ENCODE assay signal across 8 mouse cellular contexts in the genomic region with DNA sequence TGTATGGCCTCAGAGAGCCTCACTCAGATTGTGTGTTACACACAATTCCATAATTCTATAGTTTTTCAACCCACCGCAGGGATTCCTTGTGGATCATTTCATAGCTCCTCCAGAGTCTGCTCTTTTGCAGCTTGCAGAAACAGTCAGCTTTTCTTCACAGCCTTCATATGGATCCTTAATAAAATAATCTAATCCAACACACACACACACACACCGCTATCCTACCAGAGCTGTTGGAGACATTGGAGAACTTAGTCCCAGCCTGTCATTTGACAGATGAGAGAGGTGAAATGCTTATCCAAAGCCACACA.
DNase-seq lines count a peak whose midpoint lies in the region; ATAC-seq lines count a peak whose summit lies in the region.

No protein-coding gene starts in this region.

- 79% methylated on average over 2 of the region's 2 CpGs for WGBS in kidney, embryonic 16.5 days
- 54% methylated on average over 2 of the region's 2 CpGs for WGBS in embryonic facial prominence, embryonic 15.5 days
- WGBS in hindbrain, embryonic 15.5 days = 42% methylated on average over 2 of the region's 2 CpGs
- WGBS in neural tube, embryonic 13.5 days = 54% methylated on average over 2 of the region's 2 CpGs

- H3K4me3 ChIP-seq in kidney, embryonic 16.5 days (ENCODE audit: low read length) = no peak overlapping the region
- H3K4me3 ChIP-seq in embryonic facial prominence, embryonic 15.5 days (replicated peaks) = peak overlapping the region; percentile 49; the same call in 1 of the 2 replicates
- H3K4me3 ChIP-seq in hindbrain, embryonic 15.5 days = no peak overlapping the region
- H3K4me3 ChIP-seq in neural tube, embryonic 13.5 days = 0 out of 2 replicates have a peak overlapping the region, but pooled peaks have one; percentile 44

- H3K27me3 ChIP-seq in kidney, embryonic 16.5 days (ENCODE audit: insufficient read depth, low read length) = no peaks in the 10 kb centered on the region; the same call in 1 of the 2 replicates
- H3K27me3 ChIP-seq in embryonic facial prominence, embryonic 15.5 days = no peaks in the 10 kb centered on the region
- no peaks in the 10 kb centered on the region for H3K27me3 ChIP-seq in hindbrain, embryonic 15.5 days
- no peaks in the 10 kb centered on the region for H3K27me3 ChIP-seq in neural tube, embryonic 13.5 days

- H3K4me1 ChIP-seq in kidney, embryonic 16.5 days (ENCODE audit: insufficient read depth, low read length) = peaks cover 40% of the 10 kb centered on the region
- H3K4me1 ChIP-seq in embryonic facial prominence, embryonic 15.5 days = peaks cover 28% of the 10 kb centered on the region
- peaks cover 17% of the 10 kb centered on the region for H3K4me1 ChIP-seq in hindbrain, embryonic 15.5 days (replicated peaks)
- peaks cover 26% of the 10 kb centered on the region for H3K4me1 ChIP-seq in neural tube, embryonic 13.5 days (replicated peaks)

- H3K9me3 ChIP-seq in kidney, embryonic 16.5 days (ENCODE audit: low read length) = no peaks in the 10 kb centered on the region
- H3K9me3 ChIP-seq in embryonic facial prominence, embryonic 15.5 days (replicated peaks) = no peaks in the 10 kb centered on the region
- no peaks in the 10 kb centered on the region for H3K9me3 ChIP-seq in hindbrain, embryonic 15.5 days
- no peaks in the 10 kb centered on the region for H3K9me3 ChIP-seq in neural tube, embryonic 13.5 days

- H3K36me3 ChIP-seq in kidney, embryonic 16.5 days (ENCODE audit: insufficient read depth, low read length) = no peaks in the 10 kb centered on the region
- H3K36me3 ChIP-seq in embryonic facial prominence, embryonic 15.5 days = no peaks in the 10 kb centered on the region
- H3K36me3 ChIP-seq in hindbrain, embryonic 15.5 days = no peaks in the 10 kb centered on the region
- no peaks in the 10 kb centered on the region for H3K36me3 ChIP-seq in neural tube, embryonic 13.5 days

- H3K27ac ChIP-seq in kidney, embryonic 16.5 days (ENCODE audit: low read length) = peak overlapping the region; percentile 73; the same call in 1 of the 2 replicates
- peak overlapping the region; percentile 28; the same call in 1 of the 2 replicates for H3K27ac ChIP-seq in embryonic facial prominence, embryonic 15.5 days (replicated peaks)
- H3K27ac ChIP-seq in hindbrain, embryonic 15.5 days (replicated peaks) = peak overlapping the region; percentile 83
- H3K27ac ChIP-seq in neural tube, embryonic 13.5 days (replicated peaks) = peak overlapping the region; percentile 92

- H3K9ac ChIP-seq in kidney, embryonic 16.5 days (replicated peaks; ENCODE audit: low read length) = peak overlapping the region; percentile 76; the same call in 1 of the 2 replicates
- peak overlapping the region; percentile 33; the same call in 1 of the 2 replicates for H3K9ac ChIP-seq in embryonic facial prominence, embryonic 15.5 days
- peak overlapping the region; percentile 65; the same call in 1 of the 2 replicates for H3K9ac ChIP-seq in hindbrain, embryonic 15.5 days
- peak overlapping the region; percentile 85 for H3K9ac ChIP-seq in neural tube, embryonic 13.5 days

- peak overlapping the region; percentile 68 for H3K4me2 ChIP-seq in kidney, embryonic 16.5 days (replicated peaks; ENCODE audit: low read depth, low read length)
- peak overlapping the region; percentile 81; the same call in 1 of the 2 replicates for H3K4me2 ChIP-seq in embryonic facial prominence, embryonic 15.5 days (replicated peaks)
- H3K4me2 ChIP-seq in hindbrain, embryonic 15.5 days = peak overlapping the region; percentile 90
- H3K4me2 ChIP-seq in neural tube, embryonic 13.5 days = peak overlapping the region; percentile 78

- no peak for DNase-seq in kidney, adult 9 months
- no peak for DNase-seq in frontal cortex, postnatal 36 days (ENCODE audit: low spot score in 2 of 2)
- DNase-seq in urinary bladder, adult 18-20 months (ENCODE audit: low spot score in 2 of 2) = no peak
- DNase-seq in ovary, postnatal 14 days (ENCODE audit: low spot score) = no peak

- ATAC-seq in kidney, embryonic 16.5 days (ENCODE audit: low FRiP score, low TSS enrichment) = no peak
- no peak for ATAC-seq in embryonic facial prominence, embryonic 15.5 days (ENCODE audit: insufficient number of reproducible peaks, low FRiP score, low TSS enrichment, low read depth)
- ATAC-seq in hindbrain, embryonic 15.5 days (ENCODE audit: low FRiP score, low read depth) = no peak
- ATAC-seq in neural tube, embryonic 13.5 days (ENCODE audit: low read depth) = peak; percentile 4; the same call in 1 of the 2 replicates

Comparison
In these comparisons a context has a peak if more than half of its experiments do, and no peak if none do; other contexts are left out.
1. H3K27ac ChIP-seq: peak in every context shown above with its lines; median percentile 92 in neural tube, embryonic 13.5 days; 83 in hindbrain, embryonic 15.5 days; 73 in kidney, embryonic 16.5 days; 28 in embryonic facial prominence, embryonic 15.5 days.
2. H3K4me3 ChIP-seq: peak in embryonic facial prominence, embryonic 15.5 days (single experiment) and neural tube, embryonic 13.5 days (single experiment); none in kidney, embryonic 16.5 days (single experiment) and hindbrain, embryonic 15.5 days (single experiment).
3. H3K9ac ChIP-seq: peak in every context shown above with its lines; median percentile 85 in neural tube, embryonic 13.5 days; 76 in kidney, embryonic 16.5 days; 65 in hindbrain, embryonic 15.5 days; 33 in embryonic facial prominence, embryonic 15.5 days.
4. Peak in every context shown above with its lines, with median percentiles within 50 percentile points of each other: H3K4me2 ChIP-seq.